Mouse (Mus musculus) thymus, postnatal 25 days (tissue): ENCODE results near the gene Tpm3-rs7.
"Not testable (repeated sequence)": the region's sequence is repeated elsewhere in the genome, so short reads cannot be mapped to it uniquely, and the experiment has no call there.

ENCODE experiments used
- DNase-seq: peaks from one replicate; pipeline ENCODE4 v3.0.0; 2022

Gene Tpm3-rs7

DNA sequence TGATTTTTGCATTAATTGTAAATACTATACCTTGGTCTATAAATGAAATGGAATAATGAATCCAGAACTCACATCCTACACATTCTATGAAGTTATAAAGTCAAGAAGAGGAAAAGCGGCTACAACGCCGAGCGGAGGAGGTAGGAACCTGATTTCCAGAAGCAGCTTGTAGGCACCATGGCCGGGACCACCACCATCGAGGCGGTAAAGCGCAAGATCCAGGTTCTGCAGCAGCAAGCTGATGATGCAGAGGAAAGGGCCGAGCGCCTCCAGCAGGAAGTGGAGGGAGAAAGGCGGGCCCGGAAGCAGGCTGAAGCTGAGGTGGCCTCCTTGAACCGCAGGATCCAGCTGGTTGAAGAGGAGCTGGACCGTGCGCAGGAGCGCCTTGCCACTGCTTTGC is at the start of gene Tpm3-rs7:
TSS of gene Tpm3-rs7 (plus strand) at position 110 of the 400 bp plus-strand sequence.
- not testable (repeated sequence) for DNase-seq

- no peak for DNase-seq
Measured at GRCm38 (mm10) chr14:113317023-113317422, 2.6 kb downstream of the Tpm3-rs7 start.

DNA sequence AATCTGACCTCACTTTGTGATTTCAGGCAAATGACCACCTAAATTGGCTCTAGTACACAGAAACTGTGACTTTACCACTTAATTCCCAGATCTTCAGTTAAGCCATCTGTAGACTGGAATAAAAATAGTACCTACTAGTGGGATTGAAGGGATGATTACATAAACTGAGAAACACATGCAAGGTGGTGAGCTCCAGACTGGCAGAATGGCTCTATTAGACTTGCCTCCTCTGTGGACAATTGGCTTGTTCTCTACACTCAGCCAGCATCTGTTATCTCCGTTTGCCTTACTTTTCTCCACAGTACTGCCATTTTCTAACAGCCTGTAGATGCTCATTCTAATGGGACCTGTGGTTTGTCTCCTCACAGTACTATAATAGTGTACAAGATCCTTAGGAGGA is 49.0 kb downstream of the Tpm3-rs7 start:
- DNase-seq = no peak
